Mouse (Mus musculus) liver, embryonic 11.5 days (tissue): ENCODE results near the gene Gnao1. TPM values are rescaled to one million over a fixed set of nuclear protein-coding genes. Genes with fewer than 3 reads are reported as not detected.

Experiments used
- microRNA-seq: library from miRNA; unstranded; fragments of <30 nt; microRNA quantifications from one replicate; pipeline ENCODE4, GENCODE M21; 2017; ENCODE audit warnings: borderline number of aligned reads
- polyA plus RNA-seq: library from polyadenylated mRNA; unstranded; fragments of >200 nt; fragmentation: Nextera tagmentation; extraction: Ambion mirVana; gene quantifications from 2 replicates; pipeline ENCODE4 v1.2.1, GENCODE M21; 2014

The Gnao1 gene
- polyA plus RNA-seq, 1 experiment from 2014 or later = 2.4 TPM

Small RNA genes lying within 50 kb of the gene (microRNA-seq; reads per million reads assigned to microRNA genes)
- not detected for gene Gm24159

Other genes starting within 250 kb of the Gnao1 start
- 72.4 and 79.8 TPM in 2 replicates for gene Amfr, start 202.9 kb downstream of the Gnao1 start, polyA plus RNA-seq
- gene Nudt21, start 227.1 kb downstream of the Gnao1 start, polyA plus RNA-seq = 156 and 158 TPM in 2 replicates
- gene Ogfod1, start 227.2 kb downstream of the Gnao1 start, polyA plus RNA-seq = 12.2 and 13.2 TPM in 2 replicates